Mouse (Mus musculus) myocyte (in vitro differentiated cells): ENCODE measurements at regions not wholly inside any gene's neighbourhood (a gene's known extent, or its start where the extent isn't known, plus 50 kb on each side); places are given as distances from the start of the nearest gene placed in this dataset.

Experiments
- CEBPB ChIP-seq: IDR thresholded peaks from 2 replicates; pipeline ENCODE4 v1.6.1; 2011; ENCODE audit warnings: mild to moderate bottlenecking, moderate library complexity; ENCODE audit not compliant: poor library complexity, insufficient read depth, severe bottlenecking
- E2F4 ChIP-seq: IDR thresholded peaks from one replicate; pipeline ENCODE4 v1.6.1; 2011; ENCODE audit warnings: mild to moderate bottlenecking, control low read depth, moderate library complexity; ENCODE audit not compliant: insufficient read depth
- MAX ChIP-seq: IDR thresholded peaks from one replicate; pipeline ENCODE4 v1.6.1; 2011; ENCODE audit warnings: low read depth, mild to moderate bottlenecking, control low read depth
- MYOD1 ChIP-seq, 3 experiments: IDR thresholded peaks; one replicate each; pipeline ENCODE4 v1.6.1; 2011; ENCODE audit warnings: control low read depth in 2 of 3, low read depth in 2 of 3, mild to moderate bottlenecking in 2 of 3, moderate library complexity in 1 of 3; ENCODE audit not compliant: insufficient read length in 2 of 3, control insufficient read depth in 1 of 3
- MYOG ChIP-seq, 3 experiments: IDR thresholded peaks; one replicate each; pipeline ENCODE4 v1.6.1; 2011; ENCODE audit warnings: control low read depth in 2 of 3, low read depth in 2 of 3, mild to moderate bottlenecking in 2 of 3; ENCODE audit not compliant: insufficient read length in 2 of 3, control insufficient read depth in 1 of 3, insufficient read depth in 1 of 3
- POLR2A ChIP-seq: IDR thresholded peaks from one replicate; pipeline ENCODE4 v1.6.1; 2011; ENCODE audit warnings: low read depth, mild to moderate bottlenecking, control low read depth, moderate library complexity; ENCODE audit not compliant: insufficient read length
- POLR2AphosphoS2 ChIP-seq: IDR thresholded peaks from one replicate; pipeline ENCODE4 v1.6.1; 2011; ENCODE audit warnings: low read depth, control low read depth; ENCODE audit not compliant: insufficient read length
- SRF ChIP-seq: IDR thresholded peaks from one replicate; pipeline ENCODE4 v1.6.1; 2011; ENCODE audit warnings: low read depth; ENCODE audit not compliant: control insufficient read depth, insufficient read length
- TCF12 ChIP-seq: IDR thresholded peaks from one replicate; pipeline ENCODE4 v1.6.1; 2011; ENCODE audit warnings: mild to moderate bottlenecking, control low read depth; ENCODE audit not compliant: poor library complexity, insufficient read depth, severe bottlenecking
- TCF3 ChIP-seq: IDR thresholded peaks from one replicate; pipeline ENCODE4 v1.6.1; 2011; ENCODE audit warnings: low read depth, control low read depth; ENCODE audit not compliant: insufficient read length
- USF1 ChIP-seq: IDR thresholded peaks from one replicate; pipeline ENCODE4 v1.6.1; 2011; ENCODE audit warnings: low read depth, mild to moderate bottlenecking, control low read depth, moderate library complexity

DNA sequence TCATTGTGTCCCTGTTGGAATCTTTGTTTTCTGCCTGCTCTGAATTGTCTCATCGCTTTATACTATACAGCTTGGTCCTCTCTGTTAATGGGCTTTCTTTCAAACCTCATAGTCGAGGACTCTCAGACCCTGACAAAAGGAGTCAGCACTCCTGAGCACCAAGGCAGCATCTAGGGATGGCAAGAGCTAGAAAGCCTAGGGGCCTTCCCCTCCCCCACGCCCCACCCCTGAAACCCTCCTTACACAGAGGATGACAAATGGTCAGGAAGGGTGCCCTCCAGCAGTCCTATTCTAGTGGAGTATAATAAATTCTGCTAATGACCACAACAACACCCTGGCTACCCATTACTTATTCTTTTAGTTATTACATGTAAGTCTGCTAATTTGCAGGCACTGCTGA is 74.4 kb downstream of the Tbx19 start:
- TF ChIP-seq USF1: no peak
- no peak for TF ChIP-seq POLR2A
- TF ChIP-seq E2F4: no peak
- no peak for TF ChIP-seq TCF12
- TF ChIP-seq MYOD1 (IDR thresholded peaks at IDR 0.05; ENCODE audit: control insufficient read depth in 1 of 3, insufficient read length in 2 of 3, low read depth in 2 of 3): no peak
- TF ChIP-seq POLR2AphosphoS2: no peak
- no peak for TF ChIP-seq MAX
- TF ChIP-seq SRF: no peak
- no peak for TF ChIP-seq MYOG (IDR thresholded peaks at IDR 0.05; ENCODE audit: control insufficient read depth in 1 of 3, insufficient read depth in 1 of 3, insufficient read length in 2 of 3, low read depth in 2 of 3)
- TF ChIP-seq TCF3: no peak
- TF ChIP-seq CEBPB: no peak
